Comparison of ENCODE assay signal across 25 mouse cellular contexts in genomic region chr11:108212030-108212429, GRCm38 (mm10).
"Had no signal": no experiment of that assay in that cellular context is flagged by ENCODE, and none has a peak within 500 bp of the region (broad histone marks: within the 10 kb centered on the region; RNA-seq: fewer than 3 reads in every experiment).

No protein-coding gene starts in this region.

- H3K36me3 ChIP-seq: heart, embryonic 10.5 days; heart, embryonic 12.5 days; heart, embryonic 15.5 days; hindbrain, embryonic 10.5 days; hindbrain, embryonic 12.5 days; kidney, embryonic 15.5 days; limb, embryonic 13.5 days; limb, embryonic 15.5 days; liver, embryonic 13.5 days; liver, embryonic 15.5 days had no signal

- H3K27me3 ChIP-seq: heart, embryonic 12.5 days; heart, embryonic 15.5 days; hindbrain, embryonic 12.5 days; kidney, embryonic 15.5 days; limb, embryonic 13.5 days; limb, embryonic 15.5 days; liver, embryonic 13.5 days; liver, embryonic 15.5 days had no signal

- H3K9ac ChIP-seq: heart, embryonic 12.5 days; heart, embryonic 15.5 days; hindbrain, embryonic 12.5 days; hindbrain, embryonic 14.5 days; kidney, embryonic 15.5 days; limb, embryonic 13.5 days; limb, embryonic 15.5 days; liver, embryonic 13.5 days; liver, embryonic 15.5 days; liver, postnatal 0 days had no signal

- DNase-seq: gastrocnemius, adult 2 months; gastrocnemius, postnatal 10 days; gastrocnemius, postnatal 25 days; heart, adult 18-20 months; heart, postnatal 4 days; kidney, adult 11 months; kidney, adult 2 months; kidney, adult 9 months; kidney, postnatal 14 days; kidney, postnatal 36 days; left cerebral cortex, postnatal 4 days; liver, embryonic 13.5 days; liver, postnatal 0 days had no signal

- H3K9me3 ChIP-seq: heart, embryonic 10.5 days; heart, embryonic 12.5 days; heart, embryonic 15.5 days; hindbrain, embryonic 10.5 days; hindbrain, embryonic 12.5 days; kidney, embryonic 15.5 days; limb, embryonic 13.5 days; limb, embryonic 15.5 days; liver, embryonic 13.5 days; liver, embryonic 15.5 days had no signal

- H3K27ac ChIP-seq: gastrocnemius, adult 2 months; heart, embryonic 10.5 days; heart, embryonic 15.5 days; hindbrain, embryonic 10.5 days; hindbrain, embryonic 12.5 days; hindbrain, embryonic 14.5 days; kidney, embryonic 15.5 days; kidney, postnatal 0 days; liver, embryonic 13.5 days; liver, embryonic 15.5 days had no signal

- ATAC-seq: hindbrain, embryonic 16.5 days; liver, postnatal 0 days had no signal

- H3K4me3 ChIP-seq: gastrocnemius, adult 2 months; heart, embryonic 10.5 days; heart, embryonic 12.5 days; heart, embryonic 15.5 days; hindbrain, embryonic 10.5 days; hindbrain, embryonic 12.5 days; kidney, embryonic 15.5 days; limb, embryonic 13.5 days; limb, embryonic 15.5 days; liver, embryonic 13.5 days; liver, embryonic 15.5 days had no signal

- H3K4me2 ChIP-seq: heart, embryonic 12.5 days; heart, embryonic 15.5 days; hindbrain, embryonic 12.5 days; hindbrain, embryonic 14.5 days; kidney, embryonic 15.5 days; limb, embryonic 13.5 days; limb, embryonic 15.5 days; liver, embryonic 13.5 days; liver, embryonic 15.5 days had no signal

- H3K4me1 ChIP-seq: liver, embryonic 15.5 days had no signal
